Mouse (Mus musculus): ENCODE measurements at regions not wholly inside any gene's neighbourhood (a gene's known extent, or its start where the extent isn't known, plus 50 kb on each side); places are given as distances from the start of the nearest gene placed in this dataset.

DNA sequence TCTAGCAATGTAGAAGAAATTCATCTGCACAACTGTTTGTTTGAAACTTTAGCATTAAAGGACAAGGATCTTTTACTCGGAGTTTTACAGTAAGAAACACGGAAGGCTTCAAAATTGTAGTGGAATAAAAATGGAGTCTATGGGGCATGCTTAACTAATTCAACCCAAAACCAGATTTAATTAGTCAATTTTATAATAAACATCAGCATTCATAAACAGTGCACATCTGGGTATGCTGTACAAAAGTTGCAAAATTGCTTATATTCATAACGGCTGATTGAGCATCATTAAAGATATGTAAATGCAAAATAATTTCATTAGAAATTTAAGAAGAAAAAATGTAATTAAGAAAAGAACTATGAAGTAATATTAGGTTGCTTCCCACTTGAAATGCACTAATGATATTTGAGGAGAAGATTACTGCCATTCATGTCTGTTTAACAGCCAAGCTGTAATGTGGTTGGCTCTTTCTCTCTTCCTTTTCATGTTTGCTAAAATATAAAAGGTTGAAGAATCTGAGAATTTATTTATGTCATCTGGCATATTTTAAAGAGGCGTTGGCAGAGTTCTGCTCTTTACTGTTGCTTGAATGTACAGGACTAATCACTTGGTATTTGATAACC lies 1037.3 kb downstream of the Fam181b start:
- no peak for DNase-seq (ENCODE audit: low spot score in 2 of 2)

GRCm38 (mm10) chr7:94123781-94124180 lies 1044.1 kb downstream of the Fam181b start:
- DNase-seq (ENCODE audit: low spot score in 2 of 2): no peak

GRCm38 (mm10) chr7:94154221-94154620 lies 1074.6 kb downstream of the Fam181b start:
- DNase-seq (ENCODE audit: low spot score in 2 of 2): no peak

- DNase-seq (ENCODE audit: low spot score in 2 of 2): no peak
These were observed 1075.8 kb downstream of the Fam181b start for GRCm38 (mm10) chr7:94155458-94155857.

DNA sequence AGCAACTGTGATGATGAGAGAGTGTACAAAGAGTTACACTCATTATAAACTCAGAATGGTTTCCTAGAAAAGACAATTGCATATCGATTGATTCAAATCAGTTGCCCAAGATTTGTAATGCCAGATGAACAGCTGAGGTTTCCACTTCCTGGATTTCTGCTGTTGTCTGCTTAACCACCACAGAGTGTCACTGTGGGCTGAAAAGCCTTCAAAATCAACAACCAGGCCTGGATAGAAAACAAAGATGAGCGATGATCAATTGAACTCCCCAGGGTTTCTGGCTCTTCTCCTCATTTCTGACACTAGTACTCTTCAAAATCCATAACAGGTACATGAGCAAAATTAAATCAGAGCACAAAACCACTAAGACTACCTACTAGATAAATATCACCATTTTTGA lies 1100.4 kb downstream of the Fam181b start:
- no peak for DNase-seq (ENCODE audit: low spot score in 2 of 2)

DNA sequence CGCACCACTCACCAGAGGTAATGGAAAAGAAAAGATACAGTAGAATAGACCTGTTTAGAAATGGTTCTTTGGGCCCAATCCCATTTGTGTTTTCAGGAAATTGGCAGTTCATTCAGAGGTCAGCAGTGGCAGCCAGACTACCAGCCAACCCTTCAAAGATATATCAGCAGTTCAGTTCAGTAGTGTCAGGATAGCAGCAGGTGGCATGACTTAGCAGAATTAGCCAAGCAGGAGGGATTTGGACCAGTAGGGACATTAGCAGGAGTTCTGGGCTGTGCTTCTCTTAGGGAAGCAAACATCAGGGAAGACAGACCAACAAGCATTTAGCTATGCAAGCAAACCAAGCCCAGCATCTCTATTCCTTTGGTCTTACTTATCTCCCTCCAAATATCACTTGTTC lies 1132.7 kb downstream of the Fam181b start:
- DNase-seq (ENCODE audit: low spot score in 2 of 2): no peak

DNA sequence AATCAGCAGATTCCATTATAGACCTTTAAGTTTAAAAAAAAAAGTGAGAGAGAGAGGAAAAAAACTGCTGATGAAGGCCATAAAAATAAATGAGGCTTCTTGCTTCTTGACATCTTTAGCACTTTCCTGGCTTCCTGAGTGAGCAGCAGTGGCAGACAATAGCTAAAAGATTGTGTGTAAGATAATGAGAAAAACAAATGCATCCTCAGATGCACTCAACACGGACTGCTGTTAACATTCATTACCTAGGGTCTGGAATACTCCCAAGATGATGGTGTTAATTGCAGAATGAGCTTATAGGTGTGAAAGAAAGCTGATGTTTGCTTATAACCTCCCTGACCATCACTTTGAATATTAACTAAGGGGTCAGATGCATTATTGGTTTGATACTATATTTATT lies 1147.8 kb downstream of the Fam181b start:
- no peak for DNase-seq (ENCODE audit: low spot score in 2 of 2)

DNA sequence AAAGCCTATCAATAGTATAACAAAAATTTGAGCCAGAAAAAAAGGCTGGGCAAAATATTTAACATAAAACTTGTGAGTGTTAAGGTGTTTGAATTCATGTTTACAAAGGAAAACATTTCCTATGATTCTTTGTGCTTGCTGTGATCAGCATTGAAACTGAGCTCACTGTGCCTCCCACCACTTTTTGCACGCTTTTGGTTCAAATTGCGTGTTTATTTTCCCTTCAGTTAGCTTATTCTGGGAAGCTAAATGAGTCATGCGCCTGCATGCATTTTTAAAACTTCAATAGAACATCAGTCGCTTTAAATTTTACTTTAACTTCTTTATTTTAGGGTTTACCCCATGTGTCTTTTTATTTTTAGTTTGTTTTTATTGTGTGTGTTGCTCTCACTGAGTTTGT lies 1154.0 kb downstream of the Fam181b start:
- DNase-seq (ENCODE audit: low spot score in 2 of 2): peak in 1 of 2 experiments; percentile 41

DNA sequence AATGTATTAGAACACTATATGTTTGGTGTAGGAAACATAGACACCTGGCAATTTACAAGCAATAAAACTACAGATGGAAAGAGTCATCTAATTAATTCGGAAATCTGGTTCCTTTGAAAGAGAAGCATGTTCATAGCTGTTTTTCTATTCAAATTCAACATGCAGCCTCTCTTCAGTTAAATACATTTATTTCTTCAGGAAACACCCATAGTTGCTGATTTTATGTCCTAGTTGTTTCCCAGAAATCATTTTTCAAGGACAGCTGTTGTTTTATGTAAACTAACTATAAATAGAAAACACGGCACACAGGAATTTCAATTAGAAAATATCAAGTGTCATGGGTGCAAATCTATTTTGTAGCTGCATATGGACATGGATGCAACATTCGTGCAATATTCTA lies 1169.8 kb downstream of the Fam181b start:
- DNase-seq (ENCODE audit: low spot score in 2 of 2): no peak

DNA sequence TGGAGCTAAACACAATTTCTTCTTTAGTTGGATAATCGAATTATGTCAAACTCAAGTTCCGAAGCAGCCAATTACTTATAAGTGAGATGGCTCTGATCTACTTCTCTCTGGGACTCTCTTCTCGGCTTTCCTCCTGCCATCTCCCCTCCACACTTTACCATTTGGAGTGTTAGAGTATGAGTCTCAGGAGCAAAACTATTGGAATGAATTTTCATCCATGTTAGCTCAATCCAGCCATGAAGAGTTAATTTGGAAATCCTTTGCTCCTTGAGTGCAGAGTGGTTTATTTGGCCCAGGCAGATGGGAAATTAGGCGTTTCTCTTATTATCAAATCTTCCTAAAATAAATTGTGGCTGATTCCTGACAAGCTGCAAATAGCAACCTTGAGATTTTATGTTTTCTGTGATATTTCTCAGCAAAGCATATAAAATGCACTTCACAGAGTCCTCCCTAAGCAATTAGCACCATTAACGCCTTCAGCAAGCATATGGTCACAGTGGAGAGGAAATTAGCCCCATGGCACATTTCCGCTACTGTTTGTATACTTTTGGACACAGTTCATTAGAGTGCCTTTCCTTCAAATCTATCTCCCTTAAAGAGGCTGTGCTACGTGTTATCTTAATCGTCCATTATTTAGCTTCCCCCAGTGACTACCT lies 1189.1 kb downstream of the Fam181b start:
- no peak for DNase-seq (ENCODE audit: low spot score in 2 of 2)

- no peak for DNase-seq (ENCODE audit: low spot score in 2 of 2)
These were observed 1201.9 kb downstream of the Fam181b start for GRCm38 (mm10) chr7:94281529-94281928.

- no peak for DNase-seq (ENCODE audit: low spot score in 2 of 2)
These were observed 1202.3 kb downstream of the Fam181b start for GRCm38 (mm10) chr7:94282010-94282409.

DNA sequence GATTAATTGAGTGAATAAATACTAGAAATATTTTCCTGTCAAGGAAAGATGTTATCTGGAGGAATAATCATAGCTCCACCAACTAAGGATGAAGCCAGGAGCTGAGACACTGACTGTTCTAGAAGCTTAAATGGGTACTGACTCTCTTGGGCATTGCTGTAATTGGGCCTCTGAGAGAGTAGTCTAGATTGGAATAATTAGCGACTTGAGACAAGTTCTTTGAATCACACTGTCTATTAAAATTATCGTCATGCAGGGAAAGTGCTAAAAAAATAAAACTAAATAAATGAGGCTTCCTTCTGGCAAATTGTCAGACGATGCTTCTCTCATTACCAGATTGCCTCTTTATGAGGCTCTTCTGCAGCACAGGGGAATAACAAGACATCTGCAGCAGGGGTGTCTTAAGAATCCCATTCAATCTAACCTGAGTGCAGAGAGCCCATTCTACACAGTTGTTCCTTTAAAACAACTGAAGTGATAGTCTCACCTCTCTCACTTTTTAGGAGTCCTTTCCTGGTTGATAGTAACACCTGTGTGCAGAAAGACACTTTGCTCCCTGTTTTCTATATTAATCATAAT lies 1203.5 kb downstream of the Fam181b start:
- DNase-seq (ENCODE audit: low spot score in 2 of 2): no peak

DNA sequence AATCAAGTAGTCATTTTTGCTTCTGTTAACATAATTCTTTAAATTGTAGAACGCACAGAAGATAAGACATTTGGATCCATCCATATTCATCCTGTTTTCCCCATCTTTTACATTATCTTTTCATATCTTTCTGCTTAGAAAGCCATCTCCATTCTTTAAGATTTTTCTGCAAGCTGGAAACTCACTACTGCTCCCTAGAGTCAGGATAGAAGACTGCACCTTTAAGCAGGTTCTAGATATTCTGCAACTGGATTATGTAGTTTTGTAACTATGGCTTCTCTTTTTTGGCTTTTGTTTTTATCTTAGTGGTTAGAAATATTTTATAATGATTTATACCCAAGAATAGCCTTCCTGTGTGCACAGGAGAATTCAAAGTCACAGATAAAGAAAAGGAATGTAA lies 1225.9 kb downstream of the Fam181b start:
- DNase-seq (ENCODE audit: low spot score in 2 of 2): no peak

DNA sequence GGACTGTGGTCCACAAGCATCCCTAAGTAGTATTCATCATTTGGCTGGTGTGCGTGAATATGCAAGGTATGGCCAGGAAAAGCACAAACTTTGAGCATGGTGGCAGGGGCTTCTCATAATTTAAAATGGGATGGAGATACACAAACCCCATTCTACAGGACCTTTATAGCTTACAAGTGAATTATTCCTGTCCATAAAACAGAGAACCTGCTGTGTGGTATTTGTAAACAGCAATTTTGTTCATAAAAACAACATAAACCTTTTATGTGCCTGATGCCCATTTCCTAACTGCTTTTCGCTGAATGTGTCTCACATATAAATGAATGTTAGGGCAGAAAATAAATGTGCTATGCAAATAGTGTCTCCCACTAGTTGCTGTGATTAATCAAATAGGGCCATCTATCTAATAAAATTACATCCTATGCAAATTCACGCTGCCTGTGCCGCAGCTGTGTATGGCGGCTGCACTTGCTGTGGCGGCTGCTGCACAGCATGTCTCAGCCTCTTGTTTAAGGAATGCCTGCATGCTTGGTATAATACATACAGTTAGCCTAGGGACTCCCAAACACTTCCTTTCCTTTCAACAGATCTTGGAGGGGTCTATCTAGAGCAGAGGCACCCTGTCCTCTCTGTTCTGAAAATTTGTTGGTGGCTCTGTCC lies 1235.4 kb downstream of the Fam181b start:
- no peak for DNase-seq (ENCODE audit: low spot score in 2 of 2)

- no peak for DNase-seq (ENCODE audit: low spot score in 2 of 2)
These were observed 1252.9 kb downstream of the Fam181b start for GRCm38 (mm10) chr7:94332601-94333000.

Measured in left cerebral cortex, adult 8-10 months (tissue).